Mouse (Mus musculus) embryonic facial prominence, embryonic 11.5 days (tissue): ENCODE results near the gene Cdc42ep2. TPM values are rescaled to one million over a fixed set of nuclear protein-coding genes. Genes with fewer than 3 reads are reported as not detected.
"Not testable (repeated sequence)": the region's sequence is repeated elsewhere in the genome, so short reads cannot be mapped to it uniquely, and the experiment has no call there.

Experiments
- ATAC-seq: fragments of 200-750 bp; cut with Nextera tagmentation; replicated peaks from 2 replicates; pipeline ENCODE4 v1.8.0; 2017; ENCODE audit warnings: low read depth; ENCODE audit not compliant: insufficient number of reproducible peaks, low FRiP score, low TSS enrichment
- DNase-seq: peaks from one replicate; pipeline ENCODE4 v3.0.0-alpha.2; 2015; ENCODE audit warnings: low spot score
- H3K27ac ChIP-seq: fragments of 300-500 bp; sonication (generic); replicated peaks from 2 replicates; pipeline ENCODE4 v1.5.1; 2014; ENCODE audit warnings: mild to moderate bottlenecking, low read depth, low read length, control low read depth
- H3K27me3 ChIP-seq: fragments of 300-500 bp; sonication (generic); 2 replicates; pipeline ENCODE4 v1.6.1; 2014; ENCODE audit warnings: mild to moderate bottlenecking, low read length, moderate library complexity, mixed read lengths; ENCODE audit not compliant: control insufficient read depth, insufficient read depth
- H3K36me3 ChIP-seq: fragments of 300-500 bp; sonication (generic); replicated peaks from 2 replicates; pipeline ENCODE4 v1.6.1; 2014; ENCODE audit warnings: low read depth, mild to moderate bottlenecking, low read length, moderate library complexity, mixed read lengths; ENCODE audit not compliant: control insufficient read depth, insufficient read depth
- H3K4me1 ChIP-seq: fragments of 300-500 bp; sonication (generic); 2 replicates; pipeline ENCODE4 v1.6.1; 2014; ENCODE audit warnings: low read length, mixed read lengths; ENCODE audit not compliant: control insufficient read depth, insufficient read depth
- H3K4me2 ChIP-seq: fragments of 300-500 bp; sonication (generic); 2 replicates; pipeline ENCODE4 v1.6.1; 2014; ENCODE audit warnings: low read depth, mild to moderate bottlenecking, control low read depth, low read length, moderate library complexity
- H3K4me3 ChIP-seq: fragments of 300-500 bp; sonication (generic); 2 replicates; pipeline ENCODE4 v1.5.1; 2014; ENCODE audit warnings: low read depth, low read length, control low read depth
- H3K9ac ChIP-seq: fragments of 300-500 bp; sonication (generic); replicated peaks from 2 replicates; pipeline ENCODE4 v1.6.1; 2014; ENCODE audit warnings: mild to moderate bottlenecking, control low read depth, low read length
- H3K9me3 ChIP-seq: fragments of 300-500 bp; sonication (generic); replicated peaks from 2 replicates; pipeline ENCODE4 v1.6.1; 2016; ENCODE audit warnings: mild to moderate bottlenecking, low read length, inconsistent platforms, mixed read lengths; ENCODE audit not compliant: control insufficient read depth
- WGBS: fragments of 180-500 bp; shearing (Covaris S2); extraction: QIAGEN DNeasy Blood & Tissue Kit; methylation state at CpG from one replicate; pipeline ENCODE4 v1.1.7; 2014; 5-methylcytosine and 5-hydroxymethylcytosine counted together
- polyA plus RNA-seq: library from polyadenylated mRNA; unstranded; fragments of >200 nt; fragmentation: Nextera tagmentation; extraction: Ambion mirVana; gene quantifications from 2 replicates; pipeline ENCODE4 v1.2.1, GENCODE M21; 2014

Gene Cdc42ep2
- polyA plus RNA-seq, 1 experiment from 2014 or later: 2.4 TPM

GRCm38 (mm10) chr19:5887234-5887815, 37.3 kb downstream of the Cdc42ep2 start:
- ATAC-seq (no peak), DNase-seq (no peak)
- H3K9ac ChIP-seq: no peak overlapping the region
- H3K4me3 ChIP-seq: no peak overlapping the region
- WGBS: 85% methylated on average over 3 of the region's 3 CpGs
- H3K27ac ChIP-seq: no peak overlapping the region
- no peaks in the 10 kb centered on the region for H3K9me3 ChIP-seq
- no peaks in the 10 kb centered on the region for H3K4me1 ChIP-seq
- H3K27me3 ChIP-seq: no peaks in the 10 kb centered on the region
- H3K36me3 ChIP-seq: no peaks in the 10 kb centered on the region
- no peak overlapping the region for H3K4me2 ChIP-seq

- Histone ChIP-seq H3K4me2 (no peak overlapping the region), H3K27ac (no peak overlapping the region), H3K4me3 (no peak overlapping the region), H3K9me3 (no peaks in the 10 kb centered on the region), H3K4me1 (no peaks in the 10 kb centered on the region), H3K9ac (no peak overlapping the region), H3K27me3 (no peaks in the 10 kb centered on the region), H3K36me3 (no peaks in the 10 kb centered on the region)
- DNase-seq: peak; percentile 43
- ATAC-seq: no peak
- WGBS: 58% methylated on average over 4 of the region's 4 CpGs
These were observed 38.8 kb downstream of the Cdc42ep2 start for GRCm38 (mm10) chr19:5885838-5886237.

GRCm38 (mm10) chr19:5883935-5884334, 40.7 kb downstream of the Cdc42ep2 start:
- Histone ChIP-seq H3K27me3 (no peaks in the 10 kb centered on the region), H3K4me1 (no peaks in the 10 kb centered on the region), H3K4me2 (no peak overlapping the region), H3K27ac (no peak overlapping the region), H3K36me3 (no peaks in the 10 kb centered on the region), H3K4me3 (no peak overlapping the region), H3K9me3 (no peaks in the 10 kb centered on the region), H3K9ac (no peak overlapping the region)
- DNase-seq: no peak
- no peak for ATAC-seq
- 33% methylated on average over 1 of the region's 1 CpGs for WGBS

- not testable (repeated sequence) for ATAC-seq, H3K27ac ChIP-seq, H3K9ac ChIP-seq, H3K27me3 ChIP-seq, H3K4me2 ChIP-seq, H3K4me1 ChIP-seq, DNase-seq, H3K4me3 ChIP-seq, H3K36me3 ChIP-seq, H3K9me3 ChIP-seq
- 88% methylated on average over 5 of the region's 5 CpGs for WGBS
These were observed 42.5 kb downstream of the Cdc42ep2 start for GRCm38 (mm10) chr19:5882079-5882478.

- Histone ChIP-seq H3K36me3 (no peaks in the 10 kb centered on the region), H3K27ac (no peak overlapping the region), H3K4me2 (no peak overlapping the region), H3K9me3 (no peaks in the 10 kb centered on the region), H3K27me3 (no peaks in the 10 kb centered on the region), H3K4me1 (no peaks in the 10 kb centered on the region), H3K9ac (no peak overlapping the region), H3K4me3 (no peak overlapping the region)
- DNase-seq: no peak
- 93% methylated on average over 6 of the region's 6 CpGs for WGBS
- ATAC-seq: no peak
These were observed 43.5 kb downstream of the Cdc42ep2 start for GRCm38 (mm10) chr19:5881155-5881554.

GRCm38 (mm10) chr19:5879735-5880134, 44.9 kb downstream of the Cdc42ep2 start:
- no peak overlapping the region for H3K4me2 ChIP-seq
- H3K9me3 ChIP-seq: no peaks in the 10 kb centered on the region
- no peak for DNase-seq
- WGBS: 94% methylated on average over 7 of the region's 7 CpGs
- no peak overlapping the region; the same call in 1 of the 2 replicates for H3K9ac ChIP-seq
- H3K4me3 ChIP-seq: no peak overlapping the region
- no peaks in the 10 kb centered on the region for H3K4me1 ChIP-seq
- no peak overlapping the region for H3K27ac ChIP-seq
- H3K27me3 ChIP-seq: no peaks in the 10 kb centered on the region
- ATAC-seq: no peak
- H3K36me3 ChIP-seq: no peaks in the 10 kb centered on the region

DNA sequence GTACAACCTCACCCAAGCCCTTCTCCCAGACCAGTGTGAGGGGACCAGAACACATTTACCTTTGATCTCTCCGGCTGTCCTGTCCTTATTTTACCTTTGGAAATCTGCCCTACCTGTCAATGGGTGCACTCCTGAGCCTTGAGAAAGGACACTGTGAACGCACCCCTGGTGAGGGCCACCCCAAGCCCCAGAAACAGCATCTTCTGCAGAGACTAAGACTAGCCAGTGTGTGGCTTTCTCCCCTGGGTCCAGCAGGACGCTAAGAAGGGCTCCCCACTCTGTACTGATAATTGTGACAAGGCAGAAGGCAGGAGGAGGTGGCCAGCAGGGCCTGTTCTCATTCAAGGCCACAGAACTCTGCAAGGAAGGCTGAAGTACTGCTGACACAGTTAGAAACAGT, 45.7 kb downstream of the Cdc42ep2 start:
- no peaks in the 10 kb centered on the region for H3K4me1 ChIP-seq
- H3K36me3 ChIP-seq: no peaks in the 10 kb centered on the region
- ATAC-seq: no peak
- H3K27me3 ChIP-seq: no peaks in the 10 kb centered on the region
- H3K9ac ChIP-seq: no peak overlapping the region
- no peak for DNase-seq
- H3K4me3 ChIP-seq: no peak overlapping the region
- no peaks in the 10 kb centered on the region for H3K9me3 ChIP-seq
- H3K27ac ChIP-seq: no peak overlapping the region
- H3K4me2 ChIP-seq: no peak overlapping the region
- WGBS: 81% methylated on average over 3 of the region's 3 CpGs

DNA sequence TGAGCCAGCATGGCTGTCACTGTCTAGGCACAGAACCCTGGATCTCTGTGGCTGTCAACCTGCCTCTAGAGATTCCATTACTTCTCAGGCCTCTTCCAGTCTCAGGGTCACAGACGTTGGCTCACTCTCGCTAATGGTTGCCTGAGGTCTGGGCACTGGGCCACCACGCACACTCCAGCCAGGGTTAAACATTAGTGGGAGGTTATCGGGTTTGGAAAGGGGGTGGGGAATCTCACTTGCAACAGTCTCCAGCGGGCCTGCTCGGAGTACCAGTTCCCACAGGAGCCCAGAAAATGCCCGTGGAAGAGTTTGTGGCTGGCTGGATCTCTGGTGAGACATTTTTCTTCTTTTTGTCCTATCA, 46.3 kb downstream of the Cdc42ep2 start:
- 76% methylated on average over 7 of the region's 7 CpGs for WGBS
- H3K27me3 ChIP-seq: no peaks in the 10 kb centered on the region
- H3K27ac ChIP-seq: no peak overlapping the region
- H3K4me2 ChIP-seq: no peak overlapping the region
- H3K9me3 ChIP-seq: no peaks in the 10 kb centered on the region
- DNase-seq (no peak), ATAC-seq (no peak)
- H3K9ac ChIP-seq: no peak overlapping the region
- no peaks in the 10 kb centered on the region for H3K36me3 ChIP-seq
- H3K4me1 ChIP-seq: no peaks in the 10 kb centered on the region
- no peak overlapping the region for H3K4me3 ChIP-seq
